Mouse (Mus musculus): ENCODE measurements at regions not wholly inside any gene's neighbourhood (a gene's known extent, or its start where the extent isn't known, plus 50 kb on each side); places are given as distances from the start of the nearest gene placed in this dataset.

DNA sequence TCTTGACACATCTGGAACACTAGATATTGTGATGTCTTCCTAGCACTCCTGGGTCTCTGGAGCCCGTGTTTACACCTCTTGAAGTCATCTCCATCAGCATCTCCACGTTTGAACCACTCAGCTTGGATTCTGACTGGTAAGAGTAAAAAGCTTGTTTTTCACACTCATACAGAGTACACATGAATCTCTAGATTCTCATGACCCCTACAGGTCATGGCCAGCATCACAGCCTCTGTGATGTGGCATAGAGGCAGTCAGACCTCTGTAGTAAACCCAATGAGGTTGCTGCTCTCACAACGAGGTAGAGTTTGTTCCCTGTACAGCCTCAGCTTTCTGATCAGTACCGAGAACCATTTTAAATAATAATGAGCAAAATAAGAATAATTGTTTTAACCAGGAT lies 542.3 kb upstream of the Tmem132c start:
- Histone ChIP-seq H3K9ac (no peak overlapping the region), H3K4me1 (no peaks in the 10 kb centered on the region), H3K27me3 (replicated peaks) (0 out of 2 replicates have a peak, but pooled peaks cover 2% of the 10 kb centered on the region), H3K36me3 (no peaks in the 10 kb centered on the region), H3K4me3 (no peak overlapping the region), H3K4me2 (no peak overlapping the region), H3K9me3 (0 out of 2 replicates have a peak, but pooled peaks cover 2% of the 10 kb centered on the region), H3K27ac (replicated peaks) (no peak overlapping the region)
- ATAC-seq (ENCODE audit: extremely low read depth, insufficient number of reproducible peaks, low FRiP score, low TSS enrichment) = no peak
- 36% methylated on average over 4 of the region's 4 CpGs for WGBS

- Histone ChIP-seq H3K4me2 (no peak overlapping the region), H3K4me3 (no peak overlapping the region), H3K9ac (no peak overlapping the region), H3K9me3 (0 out of 2 replicates have a peak, but pooled peaks cover 7% of the 10 kb centered on the region), H3K4me1 (no peaks in the 10 kb centered on the region), H3K27ac (replicated peaks) (no peak overlapping the region), H3K36me3 (no peaks in the 10 kb centered on the region), H3K27me3 (replicated peaks) (peaks cover 3% of the 10 kb centered on the region; the same call in 1 of the 2 replicates)
- WGBS = 77% methylated on average over 8 of the region's 8 CpGs
- ATAC-seq (ENCODE audit: extremely low read depth, insufficient number of reproducible peaks, low FRiP score, low TSS enrichment) = no peak
These were observed 537.9 kb upstream of the Tmem132c start for GRCm38 (mm10) chr5:126703516-126704282.

DNA sequence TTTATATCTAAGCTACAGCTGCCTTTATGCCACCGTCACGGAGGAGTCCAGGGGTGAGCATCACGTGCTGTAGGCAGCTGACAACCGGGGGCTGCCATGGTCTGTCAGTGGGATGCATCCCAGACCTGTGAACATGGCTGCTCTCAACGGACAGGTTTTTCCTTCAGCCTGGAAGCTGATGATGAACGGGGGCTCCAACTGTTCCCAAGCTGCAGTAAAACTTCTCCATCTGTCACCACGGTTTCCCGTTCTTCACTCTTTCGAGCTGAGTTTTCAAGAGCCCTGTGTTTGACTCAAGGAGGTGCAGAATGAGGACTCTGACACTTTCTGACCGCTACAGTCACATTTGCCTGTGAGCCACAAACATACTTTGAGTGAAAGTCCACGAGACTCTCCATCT lies 535.7 kb upstream of the Tmem132c start:
- Histone ChIP-seq H3K9ac (no peak overlapping the region), H3K4me2 (peak overlapping the region; percentile 4; the same call in 1 of the 2 replicates), H3K4me3 (no peak overlapping the region), H3K9me3 (0 out of 2 replicates have a peak, but pooled peaks cover 8% of the 10 kb centered on the region), H3K4me1 (no peaks in the 10 kb centered on the region), H3K27ac (replicated peaks) (no peak overlapping the region), H3K27me3 (replicated peaks) (peaks cover 3% of the 10 kb centered on the region; the same call in 1 of the 2 replicates), H3K36me3 (no peaks in the 10 kb centered on the region)
- ATAC-seq (ENCODE audit: extremely low read depth, insufficient number of reproducible peaks, low FRiP score, low TSS enrichment) = no peak
- 43% methylated on average over 11 of the region's 11 CpGs for WGBS

DNA sequence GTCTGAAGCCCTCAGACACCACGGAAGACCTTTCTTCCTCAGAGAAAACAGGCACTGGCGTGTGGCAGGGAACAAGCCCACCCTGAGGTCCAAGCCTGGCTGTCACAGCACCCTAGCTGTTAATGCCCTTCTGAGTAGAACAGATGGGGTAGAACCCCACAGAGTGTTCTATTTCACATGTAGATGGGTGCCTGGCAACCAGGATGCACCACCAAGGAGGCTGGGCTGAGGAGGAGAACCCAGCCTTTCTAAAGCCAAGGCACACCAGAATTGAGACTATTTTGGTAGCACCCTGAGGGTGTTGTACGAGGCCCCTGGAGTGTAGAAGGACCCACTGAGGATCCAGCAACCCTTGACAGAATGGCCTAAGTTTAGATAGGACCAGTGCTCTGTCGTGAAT lies 534.9 kb upstream of the Tmem132c start:
- H3K4me2 ChIP-seq = no peak overlapping the region
- WGBS = 57% methylated on average over 4 of the region's 4 CpGs
- ATAC-seq (ENCODE audit: extremely low read depth, insufficient number of reproducible peaks, low FRiP score, low TSS enrichment) = no peak

GRCm38 (mm10) chr5:126714672-126715071 lies 526.9 kb upstream of the Tmem132c start:
- no peak for ATAC-seq (ENCODE audit: extremely low read depth, insufficient number of reproducible peaks, low FRiP score, low TSS enrichment)
- no peak overlapping the region for H3K4me2 ChIP-seq
- no peak overlapping the region for H3K4me3 ChIP-seq
- H3K9ac ChIP-seq = no peak overlapping the region
- no peaks in the 10 kb centered on the region for H3K4me1 ChIP-seq
- no peaks in the 10 kb centered on the region for H3K27me3 ChIP-seq (replicated peaks)
- H3K27ac ChIP-seq (replicated peaks) = no peak overlapping the region
- 23% methylated on average over 6 of the region's 6 CpGs for WGBS
- H3K9me3 ChIP-seq = peaks cover 1% of the 10 kb centered on the region; the same call in 1 of the 2 replicates
- no peaks in the 10 kb centered on the region for H3K36me3 ChIP-seq

More for the DNA sequence above, 534.9 kb upstream of the Tmem132c start:
- Histone ChIP-seq H3K9me3 (0 out of 2 replicates have a peak, but pooled peaks cover 8% of the 10 kb centered on the region), H3K27ac (replicated peaks) (no peak overlapping the region), H3K27me3 (replicated peaks) (peaks cover 3% of the 10 kb centered on the region; the same call in 1 of the 2 replicates), H3K4me3 (no peak overlapping the region), H3K36me3 (no peaks in the 10 kb centered on the region), H3K4me1 (no peaks in the 10 kb centered on the region), H3K9ac (no peak overlapping the region)

DNA sequence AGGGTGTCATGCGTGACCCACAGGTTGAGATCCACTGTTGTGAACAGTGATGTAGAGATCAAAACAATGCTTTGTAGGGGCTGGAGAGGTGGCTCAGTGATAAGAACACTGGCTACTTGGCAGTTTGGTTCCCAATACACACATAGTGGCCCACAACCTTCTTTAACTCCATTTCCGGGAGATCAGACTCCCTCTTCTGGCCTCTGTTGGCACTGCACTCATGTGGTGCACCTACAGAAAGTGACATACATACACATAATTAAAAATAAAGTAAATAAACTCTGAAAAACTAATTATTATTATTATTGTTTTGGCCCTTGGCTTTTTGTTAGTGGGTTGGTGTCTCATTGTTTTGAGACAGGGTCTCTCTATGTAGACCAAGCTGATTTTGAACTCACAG lies 523.2 kb upstream of the Tmem132c start:
- no peak for ATAC-seq (ENCODE audit: extremely low read depth, insufficient number of reproducible peaks, low FRiP score, low TSS enrichment)
- Histone ChIP-seq H3K4me3 (no peak overlapping the region), H3K4me2 (no peak overlapping the region), H3K36me3 (no peaks in the 10 kb centered on the region), H3K4me1 (no peaks in the 10 kb centered on the region), H3K9me3 (no peaks in the 10 kb centered on the region), H3K9ac (no peak overlapping the region), H3K27ac (replicated peaks) (no peak overlapping the region), H3K27me3 (replicated peaks) (no peaks in the 10 kb centered on the region)
- 77% methylated on average over 2 of the region's 2 CpGs for WGBS

DNA sequence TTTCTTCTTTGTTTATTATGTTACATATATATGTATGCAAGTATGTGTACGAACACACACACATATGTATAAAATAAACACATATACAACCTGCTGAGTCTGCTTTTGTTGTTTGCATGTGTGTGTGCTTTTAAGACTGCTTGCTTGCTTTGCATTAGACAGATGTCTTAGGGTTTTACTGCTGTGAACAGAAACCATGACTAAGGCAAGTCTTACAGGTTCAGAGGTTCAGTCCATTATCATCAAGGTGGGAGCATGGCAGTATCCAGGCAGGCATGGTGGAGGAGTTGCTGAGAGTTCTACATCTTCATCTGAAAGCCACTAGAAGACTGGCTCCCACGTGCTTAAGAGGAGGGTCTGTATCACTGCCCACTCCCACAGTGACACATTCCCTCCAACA lies 520.3 kb upstream of the Tmem132c start:
- H3K36me3 ChIP-seq = no peaks in the 10 kb centered on the region
- no peak for ATAC-seq (ENCODE audit: extremely low read depth, insufficient number of reproducible peaks, low FRiP score, low TSS enrichment)
- H3K9ac ChIP-seq = no peak overlapping the region
- WGBS = 68% methylated on average over 2 of the region's 2 CpGs
- H3K9me3 ChIP-seq = no peaks in the 10 kb centered on the region
- H3K27me3 ChIP-seq (replicated peaks) = no peaks in the 10 kb centered on the region
- no peaks in the 10 kb centered on the region for H3K4me1 ChIP-seq
- no peak overlapping the region for H3K4me3 ChIP-seq
- H3K27ac ChIP-seq (replicated peaks) = no peak overlapping the region
- H3K4me2 ChIP-seq = no peak overlapping the region

GRCm38 (mm10) chr5:126723304-126724295 lies 518.0 kb upstream of the Tmem132c start:
- Histone ChIP-seq H3K36me3 (no peaks in the 10 kb centered on the region), H3K4me1 (no peaks in the 10 kb centered on the region), H3K9me3 (no peaks in the 10 kb centered on the region; the same call in 1 of the 2 replicates), H3K4me2 (no peak overlapping the region), H3K27me3 (replicated peaks) (no peaks in the 10 kb centered on the region), H3K27ac (replicated peaks) (no peak overlapping the region), H3K9ac (no peak overlapping the region), H3K4me3 (no peak overlapping the region)
- ATAC-seq (ENCODE audit: extremely low read depth, insufficient number of reproducible peaks, low FRiP score, low TSS enrichment) = no peak
- WGBS = 59% methylated on average over 10 of the region's 10 CpGs

DNA sequence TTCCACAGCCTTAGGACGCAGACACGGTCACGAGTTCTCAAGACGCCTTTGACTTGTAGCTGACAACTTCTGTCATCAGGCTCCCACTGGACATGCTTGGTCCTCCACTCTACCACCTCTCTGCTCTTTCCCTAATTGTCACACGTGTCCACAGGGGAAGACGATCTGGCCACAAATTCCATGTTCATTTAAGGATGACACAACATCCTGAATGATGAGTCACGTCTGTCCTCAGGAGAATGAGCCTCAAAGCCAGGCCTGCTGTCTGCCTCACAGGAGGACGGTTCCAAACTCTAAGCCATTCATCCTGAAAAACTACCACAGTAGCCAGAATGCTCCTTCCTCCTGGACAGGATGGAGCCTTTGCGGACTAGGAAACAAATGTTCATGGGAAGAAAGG lies 517.3 kb upstream of the Tmem132c start:
- no peak for ATAC-seq (ENCODE audit: extremely low read depth, insufficient number of reproducible peaks, low FRiP score, low TSS enrichment)
- H3K27ac ChIP-seq (replicated peaks) = no peak overlapping the region
- no peaks in the 10 kb centered on the region for H3K27me3 ChIP-seq (replicated peaks)
- 67% methylated on average over 9 of the region's 9 CpGs for WGBS
- H3K9ac ChIP-seq = no peak overlapping the region
- no peaks in the 10 kb centered on the region; the same call in 1 of the 2 replicates for H3K9me3 ChIP-seq
- H3K4me1 ChIP-seq = no peaks in the 10 kb centered on the region
- no peak overlapping the region for H3K4me2 ChIP-seq
- no peaks in the 10 kb centered on the region for H3K36me3 ChIP-seq
- H3K4me3 ChIP-seq = no peak overlapping the region

- peaks cover 2% of the 10 kb centered on the region; the same call in 1 of the 2 replicates for H3K9me3 ChIP-seq
- no peak for ATAC-seq (ENCODE audit: extremely low read depth, insufficient number of reproducible peaks, low FRiP score, low TSS enrichment)
- H3K4me1 ChIP-seq = no peaks in the 10 kb centered on the region
- peak overlapping the region; percentile 63 for H3K4me2 ChIP-seq
- 9% methylated on average over 6 of the region's 15 CpGs for WGBS
- H3K27me3 ChIP-seq (replicated peaks) = no peaks in the 10 kb centered on the region; the same call in 1 of the 2 replicates
- H3K4me3 ChIP-seq = peak overlapping the region; percentile 26; the same call in 1 of the 2 replicates
- H3K9ac ChIP-seq = peak overlapping the region; percentile 67; the same call in 1 of the 2 replicates
- no peaks in the 10 kb centered on the region for H3K36me3 ChIP-seq
- no peak overlapping the region for H3K27ac ChIP-seq (replicated peaks)
These were observed 508.1 kb upstream of the Tmem132c start for GRCm38 (mm10) chr5:126733470-126733869.

DNA sequence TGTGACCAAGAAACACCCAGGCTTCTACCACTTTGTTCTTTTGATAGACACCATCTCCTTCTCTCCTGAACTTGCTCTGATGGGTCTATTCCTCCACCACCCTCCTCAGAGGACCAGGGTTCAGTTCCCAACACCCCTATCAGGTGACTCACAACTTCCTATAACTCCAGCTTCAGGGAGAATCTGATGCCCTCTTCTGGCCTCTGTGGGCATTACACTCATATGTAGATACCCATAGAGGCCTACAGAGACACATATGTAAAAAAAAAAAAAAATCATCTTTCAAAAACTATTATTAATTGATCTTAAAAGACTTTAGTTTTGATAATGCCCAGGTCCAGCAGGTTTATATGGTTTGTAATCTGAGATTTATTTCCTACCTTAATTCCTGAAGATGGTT lies 505.9 kb upstream of the Tmem132c start:
- Histone ChIP-seq H3K4me3 (no peak overlapping the region), H3K27me3 (replicated peaks) (no peaks in the 10 kb centered on the region; the same call in 1 of the 2 replicates), H3K9me3 (peaks cover 2% of the 10 kb centered on the region; the same call in 1 of the 2 replicates), H3K27ac (replicated peaks) (no peak overlapping the region), H3K36me3 (no peaks in the 10 kb centered on the region), H3K4me1 (no peaks in the 10 kb centered on the region), H3K9ac (no peak overlapping the region), H3K4me2 (no peak overlapping the region)
- ATAC-seq (ENCODE audit: extremely low read depth, insufficient number of reproducible peaks, low FRiP score, low TSS enrichment) = no peak
